Mouse (Mus musculus): ENCODE measurements around the gene Adrm1. TPM values are rescaled to one million over a fixed set of nuclear protein-coding genes. Genes with fewer than 3 reads are reported as not detected.

The Adrm1 gene
- total and polyA plus RNA-seq, 3 experiments, result 287 to 312 TPM; not detected in 1

GRCm38 (mm10) chr2:180148551-180148950 is 22.7 kb upstream of the Adrm1 start:
- TF ChIP-seq JUND (IDR thresholded peaks at IDR 0.05; ENCODE audit: low read depth, low read length) (no peak), USF2 (IDR thresholded peaks at IDR 0.05; ENCODE audit: borderline replicate concordance in 1 of 2, insufficient read depth in 1 of 2, low read depth in 1 of 2, low read length in 2 of 2) (no peak), EP300 (IDR thresholded peaks at IDR 0.05; ENCODE audit: low read depth in 1 of 2, low read length in 2 of 2) (no peak)
- H3K79me2 ChIP-seq (ENCODE audit: control insufficient read depth, insufficient read depth, low read length, poor library complexity), result no peaks in the 10 kb centered on the region
- no peak overlapping the region for H3K9ac ChIP-seq (ENCODE audit: control insufficient read depth, low read depth, low read length, poor library complexity, severe bottlenecking)
- H3K27me3 ChIP-seq (ENCODE audit: control insufficient read depth in 1 of 2, insufficient read depth in 2 of 2, low read length in 2 of 2), result no peaks in the 10 kb centered on the region
- H3K4me3 ChIP-seq (ENCODE audit: control insufficient read depth in 1 of 2, insufficient read depth in 1 of 2, low read depth in 2 of 2, low read length in 2 of 2), result no peak overlapping the region
- H3K27ac ChIP-seq (ENCODE audit: control insufficient read depth, low read depth, low read length), result no peak overlapping the region
- no peaks in the 10 kb centered on the region for H3K9me3 ChIP-seq (replicated peaks; ENCODE audit: insufficient read depth, low read length)
- H3K36me3 ChIP-seq (ENCODE audit: control insufficient read depth in 1 of 2, insufficient read depth in 2 of 2, low read length in 2 of 2), result peaks cover 4 to 45% of the 10 kb centered on the region in 2 experiments; a peak in 3 of 4 replicates
- peaks cover 0 to 4% of the 10 kb centered on the region in 2 experiments; a peak in 1 of 4 replicates for H3K4me1 ChIP-seq (ENCODE audit: control insufficient read depth in 1 of 2, insufficient read depth in 2 of 2, low read length in 2 of 2)
- no peak for DNase-seq (ENCODE audit: low read depth, low spot score)

DNA sequence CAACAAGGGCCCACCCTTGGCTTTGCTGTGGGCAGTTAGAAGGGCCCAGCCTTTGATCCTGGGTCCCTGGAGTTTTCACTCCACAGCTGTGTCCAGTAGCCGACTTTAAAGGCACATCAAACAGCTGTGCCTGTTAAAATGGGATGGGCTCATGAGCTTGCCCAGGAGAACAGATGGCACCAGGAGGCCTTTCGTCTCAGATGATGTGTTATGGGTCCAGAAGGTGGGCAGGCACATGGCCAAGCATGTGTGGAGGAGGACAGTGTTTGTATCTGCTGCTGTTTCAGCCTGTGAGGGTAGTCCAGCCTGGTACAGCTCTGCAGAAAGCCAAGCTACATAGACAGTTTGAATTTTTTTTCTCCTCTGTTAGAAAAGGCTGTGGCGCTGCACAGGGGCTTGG is 16.5 kb upstream of the Adrm1 start:
- TF ChIP-seq CHD2 (IDR thresholded peaks at IDR 0.05; ENCODE audit: low read length) (no peak), POLR2A (IDR thresholded peaks at IDR 0.05; ENCODE audit: control insufficient read depth in 1 of 2, insufficient read depth in 1 of 2, low read depth in 1 of 2, low read length in 2 of 2, poor library complexity in 1 of 2) (no peak), CHD1 (IDR thresholded peaks at IDR 0.05; ENCODE audit: low read depth, low read length) (no peak), BHLHE40 (IDR thresholded peaks at IDR 0.05; ENCODE audit: borderline replicate concordance, low read depth, low read length) (no peak)
- Histone ChIP-seq H3K27ac (ENCODE audit: control insufficient read depth, low read depth, low read length) (no peak overlapping the region), H3K79me2 (ENCODE audit: control insufficient read depth, insufficient read depth, low read length, poor library complexity) (no peaks in the 10 kb centered on the region), H3K9me3 (replicated peaks; ENCODE audit: insufficient read depth, low read length) (no peaks in the 10 kb centered on the region), H3K36me3 (ENCODE audit: control insufficient read depth in 1 of 2, insufficient read depth in 2 of 2, low read length in 2 of 2) (peaks cover 0 to 20% of the 10 kb centered on the region in 2 experiments; a peak in 2 of 4 replicates), H3K4me3 (ENCODE audit: control insufficient read depth in 1 of 2, insufficient read depth in 1 of 2, low read depth in 2 of 2, low read length in 2 of 2) (no peak overlapping the region), H3K4me1 (ENCODE audit: control insufficient read depth in 1 of 2, insufficient read depth in 2 of 2, low read length in 2 of 2) (no peaks in the 10 kb centered on the region), H3K9ac (ENCODE audit: control insufficient read depth, low read depth, low read length, poor library complexity, severe bottlenecking) (no peak overlapping the region), H3K27me3 (ENCODE audit: control insufficient read depth in 1 of 2, insufficient read depth in 2 of 2, low read length in 2 of 2) (no peaks in the 10 kb centered on the region)
- DNase-seq (ENCODE audit: low read depth, low spot score), result no peak

DNA sequence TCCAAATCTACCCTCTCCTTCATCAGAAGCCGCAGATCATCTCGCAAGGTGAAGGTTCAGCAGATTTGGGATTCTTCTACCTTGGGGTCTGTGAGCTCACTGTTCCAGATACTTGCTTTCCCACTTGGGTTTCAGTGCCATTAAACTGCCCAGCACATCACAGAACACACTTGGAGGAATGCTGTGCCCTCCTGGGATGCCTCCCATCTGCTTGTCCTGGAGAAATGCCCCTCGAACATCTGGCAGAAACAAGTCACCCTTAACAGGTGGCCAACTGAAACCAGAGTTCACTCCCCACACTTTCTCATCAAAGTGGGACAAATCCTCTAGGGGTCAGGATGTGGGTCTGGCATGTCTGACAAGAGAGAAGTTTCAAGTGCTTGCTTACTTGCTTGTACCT is 12.7 kb upstream of the Adrm1 start:
- Histone ChIP-seq H3K36me3 (ENCODE audit: control insufficient read depth in 1 of 2, insufficient read depth in 2 of 2, low read length in 2 of 2) (peaks cover 8% of the 10 kb centered on the region in 2 experiments; a peak in 3 of 4 replicates), H3K27me3 (ENCODE audit: control insufficient read depth in 1 of 2, insufficient read depth in 2 of 2, low read length in 2 of 2) (no peaks in the 10 kb centered on the region), H3K9ac (ENCODE audit: control insufficient read depth, low read depth, low read length, poor library complexity, severe bottlenecking) (no peak overlapping the region), H3K79me2 (ENCODE audit: control insufficient read depth, insufficient read depth, low read length, poor library complexity) (no peaks in the 10 kb centered on the region), H3K27ac (ENCODE audit: control insufficient read depth, low read depth, low read length) (no peak overlapping the region), H3K4me1 (ENCODE audit: control insufficient read depth in 1 of 2, insufficient read depth in 2 of 2, low read length in 2 of 2) (peaks cover 0 to 8% of the 10 kb centered on the region in 2 experiments; a peak in 1 of 4 replicates), H3K4me3 (ENCODE audit: control insufficient read depth in 1 of 2, insufficient read depth in 1 of 2, low read depth in 2 of 2, low read length in 2 of 2) (no peak overlapping the region), H3K9me3 (replicated peaks; ENCODE audit: insufficient read depth, low read length) (no peaks in the 10 kb centered on the region)
- no peak for TF ChIP-seq MEF2A (IDR thresholded peaks at IDR 0.05; ENCODE audit: extremely low read depth, insufficient replicate concordance, low read depth, low read length, poor library complexity, severe bottlenecking)
- TF ChIP-seq EP300 (IDR thresholded peaks at IDR 0.05; ENCODE audit: low read depth in 1 of 2, low read length in 2 of 2), result no peak
- TF ChIP-seq USF1 (IDR thresholded peaks at IDR 0.05; ENCODE audit: low read depth, low read length), result no peak
- no peak for TF ChIP-seq USF2 (IDR thresholded peaks at IDR 0.05; ENCODE audit: borderline replicate concordance in 1 of 2, insufficient read depth in 1 of 2, low read depth in 1 of 2, low read length in 2 of 2)
- no peak for DNase-seq (ENCODE audit: low read depth, low spot score)

Measured in MEL (cell line).